Mouse (Mus musculus) gastrocnemius, postnatal 10 days (tissue): Measurements from ENCODE around the gene Dph2. TPM values are rescaled to one million over a fixed set of nuclear protein-coding genes. Genes with fewer than 3 reads are reported as not detected.

Experiments
- DNase-seq: peaks from one replicate; pipeline ENCODE4 v3.0.0; 2021; ENCODE audit warnings: mixed read lengths
- long read RNA-seq, 2 experiments: library from polyadenylated mRNA; stranded (forward); transcript quantifications; one replicate each; pipeline ENCODE4 v2.0.0; 2021
- total RNA-seq, 2 experiments: library from RNA; stranded (reverse); gene quantifications; 2 replicates each; pipeline ENCODE4 v1.2.3; 2021

The Dph2 gene
- total RNA-seq: 1 to 10 TPM; 3.1 to 3.3 TPM
- long read RNA-seq, experiment 1, transcript Dph2-201 (6 exons, 2,555 nt): major isoform, 6 of 11 reads
- long read RNA-seq, experiment 1, partial matches to known transcripts: 0 of 11 reads
- long read RNA-seq, experiment 1, other reads (novel, unspliced or antisense): 5 of 11 reads
- long read RNA-seq, experiment 2, partial matches to known transcripts: 0 of 4 reads
- long read RNA-seq, experiment 2, other reads (novel, unspliced or antisense): 0 of 4 reads

GRCm38 (mm10) chr4:117891738-117892161 is at the start of gene Dph2:
Gene Dph2 (minus strand): TSS chr4:117892032.
- DNase-seq: peak; percentile 50

GRCm38 (mm10) chr4:117936964-117937363 is 45.1 kb upstream of the Dph2 start:
- DNase-seq: no peak

GRCm38 (mm10) chr4:117934081-117934480 is 42.2 kb upstream of the Dph2 start:
- no peak for DNase-seq

- DNase-seq: no peak
Observed at GRCm38 (mm10) chr4:117933248-117933647, 41.4 kb upstream of the Dph2 start.

GRCm38 (mm10) chr4:117929391-117929881 is 37.6 kb upstream of the Dph2 start, which contains the start of gene Artn:
Gene Artn (minus strand): TSS chr4:117929763.
- peak; percentile 49 for DNase-seq

- peak; percentile 45 for DNase-seq
Observed at GRCm38 (mm10) chr4:117928699-117929241, 36.9 kb upstream of the Dph2 start.

- peak; percentile 37 for DNase-seq
Observed at GRCm38 (mm10) chr4:117928234-117928633, 36.4 kb upstream of the Dph2 start.

- peak; percentile 49 for DNase-seq
Observed at GRCm38 (mm10) chr4:117926545-117927482, 35.0 kb upstream of the Dph2 start.

- no peak for DNase-seq
Observed at GRCm38 (mm10) chr4:117924916-117925315, 33.1 kb upstream of the Dph2 start.

- DNase-seq: no peak
Observed at GRCm38 (mm10) chr4:117923450-117923849, 31.6 kb upstream of the Dph2 start.

- no peak for DNase-seq
Observed at GRCm38 (mm10) chr4:117921358-117921757, 29.5 kb upstream of the Dph2 start.

GRCm38 (mm10) chr4:117918762-117919161 is 26.9 kb upstream of the Dph2 start:
- DNase-seq: no peak

GRCm38 (mm10) chr4:117918261-117918660 is 26.4 kb upstream of the Dph2 start:
- DNase-seq: no peak

- DNase-seq: no peak
Observed at GRCm38 (mm10) chr4:117917847-117918246, 26.0 kb upstream of the Dph2 start.

- no peak for DNase-seq
Observed at GRCm38 (mm10) chr4:117917402-117917801, 25.6 kb upstream of the Dph2 start.

GRCm38 (mm10) chr4:117916386-117916785 is 24.6 kb upstream of the Dph2 start:
- DNase-seq: no peak

GRCm38 (mm10) chr4:117915489-117916105 is 23.8 kb upstream of the Dph2 start:
- DNase-seq: no peak

- peak; percentile 90 for DNase-seq
Observed at GRCm38 (mm10) chr4:117914591-117915442, 23.0 kb upstream of the Dph2 start, which contains the start of gene Ipo13. Gene Ipo13 (minus strand): TSS chr4:117914999.

GRCm38 (mm10) chr4:117914031-117914430 is 22.2 kb upstream of the Dph2 start:
- DNase-seq: peak; percentile 66

- no peak for DNase-seq
Observed at GRCm38 (mm10) chr4:117913421-117913820, 21.6 kb upstream of the Dph2 start.

GRCm38 (mm10) chr4:117912685-117913273 is 20.9 kb upstream of the Dph2 start:
- DNase-seq: no peak
